Mouse (Mus musculus) hindbrain, embryonic 14.5 days (tissue): ENCODE data around the gene Mfap4. TPM values are rescaled to one million over a fixed set of nuclear protein-coding genes. Genes with fewer than 3 reads are reported as not detected.

Experiments
- ATAC-seq: fragments of 200-750 bp; cut with Nextera tagmentation; 2 replicates; pipeline ENCODE4 v1.8.0; 2017; ENCODE audit warnings: moderate number of reproducible peaks, mild to moderate bottlenecking, moderate TSS enrichment, moderate library complexity; ENCODE audit not compliant: low FRiP score
- DNase-seq: peaks from one replicate; pipeline ENCODE4 v3.0.0-alpha.2; 2015; ENCODE audit warnings: low spot score
- H3K27ac ChIP-seq: fragments of 300-500 bp; sonication (generic); 2 replicates; pipeline ENCODE4 v1.5.1; 2014; ENCODE audit warnings: mild to moderate bottlenecking, moderate library complexity
- H3K27me3 ChIP-seq: fragments of 300-500 bp; sonication (generic); 2 replicates; pipeline ENCODE4 v1.6.1; 2014; ENCODE audit warnings: mild to moderate bottlenecking, low read length, mixed read lengths; ENCODE audit not compliant: control insufficient read depth, insufficient read depth
- H3K36me3 ChIP-seq: fragments of 300-500 bp; sonication (generic); replicated peaks from 2 replicates; pipeline ENCODE4 v1.6.1; 2014; ENCODE audit not compliant: control insufficient read depth, insufficient read depth
- H3K4me1 ChIP-seq: fragments of 300-500 bp; sonication (generic); replicated peaks from 2 replicates; pipeline ENCODE4 v1.6.1; 2014; ENCODE audit warnings: antibody characterized with exemption, low read length, mixed read lengths; ENCODE audit not compliant: control insufficient read depth, insufficient read depth
- H3K4me2 ChIP-seq: fragments of 300-500 bp; sonication (generic); replicated peaks from 2 replicates; pipeline ENCODE4 v1.6.1; 2014; ENCODE audit warnings: mild to moderate bottlenecking, moderate library complexity
- H3K4me3 ChIP-seq: fragments of 300-500 bp; sonication (generic); replicated peaks from 2 replicates; pipeline ENCODE4 v1.5.1; 2014; ENCODE audit warnings: mild to moderate bottlenecking, low read length
- H3K9ac ChIP-seq: fragments of 300-500 bp; sonication (generic); 2 replicates; pipeline ENCODE4 v1.6.1; 2014
- H3K9me3 ChIP-seq: fragments of 300-500 bp; sonication (generic); 2 replicates; pipeline ENCODE4 v1.6.1; 2016; ENCODE audit warnings: low read length; ENCODE audit not compliant: control insufficient read depth
- WGBS: fragments of 180-500 bp; shearing (Covaris S2); extraction: QIAGEN DNeasy Blood & Tissue Kit; methylation state at CpG from one replicate; pipeline ENCODE4 v1.1.7; 2014; 5-methylcytosine and 5-hydroxymethylcytosine counted together
- polyA plus RNA-seq: library from polyadenylated mRNA; unstranded; fragments of >200 nt; fragmentation: Nextera tagmentation; extraction: Ambion mirVana; gene quantifications from 2 replicates; pipeline ENCODE4 v1.2.1, GENCODE M21; 2014

Mfap4 gene
- polyA plus RNA-seq, 1 experiment from 2014 or later: 52.4 TPM

DNA sequence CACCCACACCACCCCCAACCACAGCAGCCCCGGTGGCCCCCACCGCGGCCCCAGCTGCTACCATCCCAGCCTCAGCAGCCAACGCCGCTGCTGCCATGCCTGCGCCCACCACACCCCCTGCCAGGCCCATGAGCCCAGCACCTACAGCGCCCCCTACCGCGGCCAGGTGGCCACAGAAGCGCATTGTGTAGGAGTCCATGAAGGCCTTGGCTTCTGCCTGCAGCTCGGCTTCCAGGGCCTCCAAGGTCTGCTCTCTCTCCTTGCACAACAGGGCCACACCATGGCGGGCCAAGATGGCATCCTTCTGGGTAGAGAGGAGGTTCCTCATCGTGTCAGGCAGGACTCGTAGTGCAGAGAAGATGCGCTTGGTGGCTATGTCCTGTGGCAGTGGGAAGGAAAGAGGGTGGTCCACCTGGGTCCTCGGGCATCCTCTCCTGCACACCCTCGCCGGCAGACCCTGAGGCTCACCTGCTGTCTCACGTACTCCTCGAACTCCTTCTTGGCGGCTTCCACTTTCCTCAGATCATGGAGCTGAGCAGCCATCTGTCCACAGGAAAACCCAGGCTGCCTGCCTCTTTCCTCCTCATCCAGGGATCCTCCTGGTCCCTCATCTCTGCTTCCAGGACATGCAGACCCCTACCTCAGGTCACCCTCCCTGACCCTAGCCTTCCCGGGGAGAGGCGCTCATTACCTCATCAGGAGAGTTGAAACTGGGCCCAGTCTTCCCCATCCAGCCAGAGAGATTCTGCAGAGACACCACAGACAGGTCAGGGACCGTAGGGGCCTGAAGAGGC, 35.5 kb upstream of the Mfap4 start:
- Histone ChIP-seq H3K36me3 (no peaks in the 10 kb centered on the region), H3K4me3 (no peak overlapping the region), H3K4me2 (no peak overlapping the region), H3K27me3 (no peaks in the 10 kb centered on the region), H3K4me1 (peaks cover 34% of the 10 kb centered on the region), H3K9ac (no peak overlapping the region), H3K9me3 (no peaks in the 10 kb centered on the region), H3K27ac (no peak overlapping the region)
- ATAC-seq: no peak
- 74% methylated on average over 24 of the region's 24 CpGs for WGBS
- no peak for DNase-seq

GRCm38 (mm10) chr11:61464071-61464470, 21.2 kb upstream of the Mfap4 start:
- Histone ChIP-seq H3K4me1 (no peaks in the 10 kb centered on the region), H3K9me3 (no peaks in the 10 kb centered on the region), H3K4me2 (no peak overlapping the region), H3K27me3 (no peaks in the 10 kb centered on the region), H3K27ac (no peak overlapping the region), H3K36me3 (no peaks in the 10 kb centered on the region), H3K9ac (no peak overlapping the region), H3K4me3 (no peak overlapping the region)
- ATAC-seq (no peak), DNase-seq (no peak)
- 76% methylated on average over 2 of the region's 2 CpGs for WGBS

DNA sequence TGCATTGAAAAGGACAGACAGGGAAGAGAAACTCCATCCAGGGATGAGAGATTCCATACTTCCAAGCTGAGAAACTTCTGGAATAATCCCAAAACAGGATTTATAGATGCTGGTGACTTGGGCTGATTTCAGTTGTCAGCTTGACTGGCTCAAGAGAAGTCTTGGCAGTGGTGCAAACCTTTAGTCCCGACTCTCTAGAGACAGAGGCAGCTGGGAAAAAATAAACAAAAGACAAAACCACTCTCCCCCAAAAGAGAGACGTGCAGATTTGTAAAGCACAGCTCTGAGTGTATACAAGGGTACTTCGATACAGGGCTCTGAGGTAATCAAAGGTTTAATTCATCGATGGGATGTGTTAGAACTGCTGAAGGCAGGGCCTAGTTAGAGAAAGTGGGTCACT, 19.8 kb upstream of the Mfap4 start:
- ATAC-seq: no peak
- no peaks in the 10 kb centered on the region for H3K27me3 ChIP-seq
- no peak overlapping the region for H3K9ac ChIP-seq
- H3K4me2 ChIP-seq: no peak overlapping the region
- no peaks in the 10 kb centered on the region for H3K36me3 ChIP-seq
- no peak overlapping the region for H3K4me3 ChIP-seq
- no peaks in the 10 kb centered on the region for H3K9me3 ChIP-seq
- H3K27ac ChIP-seq: no peak overlapping the region
- DNase-seq: no peak
- no peaks in the 10 kb centered on the region for H3K4me1 ChIP-seq
- 61% methylated on average over 4 of the region's 4 CpGs for WGBS

DNA sequence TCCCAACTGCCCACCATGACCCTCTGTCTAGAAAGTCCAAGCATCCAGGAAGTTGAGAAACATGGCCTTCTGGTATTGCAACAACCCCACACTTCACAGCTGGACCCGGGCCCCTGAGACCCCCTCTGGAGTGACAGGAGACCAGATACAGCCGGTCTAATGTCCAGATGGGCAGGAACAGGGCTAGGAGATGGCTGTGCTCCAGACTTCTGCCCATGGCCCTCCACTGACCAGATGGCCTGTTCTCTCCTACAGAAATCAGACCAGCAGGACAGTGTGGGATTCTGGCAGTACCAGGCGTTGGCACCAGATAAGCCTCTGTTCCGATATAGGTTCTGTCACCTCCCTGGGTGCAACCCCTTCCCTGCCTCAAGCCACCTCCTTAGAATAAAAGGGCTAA, 16.7 kb upstream of the Mfap4 start:
- H3K4me1 ChIP-seq: no peaks in the 10 kb centered on the region
- H3K27me3 ChIP-seq: no peaks in the 10 kb centered on the region
- H3K27ac ChIP-seq: no peak overlapping the region
- H3K9me3 ChIP-seq: no peaks in the 10 kb centered on the region
- no peak overlapping the region for H3K4me2 ChIP-seq
- no peaks in the 10 kb centered on the region for H3K36me3 ChIP-seq
- no peak overlapping the region for H3K4me3 ChIP-seq
- no peak overlapping the region for H3K9ac ChIP-seq
- DNase-seq (no peak), ATAC-seq (no peak)
- 87% methylated on average over 4 of the region's 4 CpGs for WGBS

- 74% methylated on average over 7 of the region's 7 CpGs for WGBS
- Histone ChIP-seq H3K9me3 (no peaks in the 10 kb centered on the region), H3K4me2 (no peak overlapping the region), H3K9ac (no peak overlapping the region), H3K27ac (no peak overlapping the region), H3K36me3 (no peaks in the 10 kb centered on the region), H3K27me3 (no peaks in the 10 kb centered on the region), H3K4me1 (no peaks in the 10 kb centered on the region), H3K4me3 (no peak overlapping the region)
- ATAC-seq (no peak), DNase-seq (no peak)
These were observed 15.8 kb upstream of the Mfap4 start for GRCm38 (mm10) chr11:61469317-61469917.

DNA sequence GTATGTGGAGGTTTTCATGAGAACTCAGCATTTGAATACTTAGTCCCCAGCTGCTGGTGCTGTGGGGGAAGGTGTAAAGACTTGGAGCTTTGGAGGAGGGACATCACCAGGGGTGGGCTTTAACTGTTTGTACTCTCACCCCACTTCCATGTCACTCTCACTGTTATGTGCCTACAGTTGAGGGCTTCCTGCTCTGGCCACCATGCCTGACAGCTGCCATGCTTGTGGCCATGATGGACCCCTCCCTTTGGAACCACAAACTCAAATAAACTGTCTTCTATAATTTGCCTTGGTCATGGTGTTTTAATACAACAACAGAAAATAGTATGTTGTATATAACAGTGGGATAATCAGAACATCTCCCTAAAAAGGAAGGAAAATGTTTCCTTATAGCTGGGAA, 14.4 kb upstream of the Mfap4 start:
- no peaks in the 10 kb centered on the region for H3K4me1 ChIP-seq
- no peaks in the 10 kb centered on the region for H3K36me3 ChIP-seq
- H3K4me3 ChIP-seq: no peak overlapping the region
- no peaks in the 10 kb centered on the region for H3K9me3 ChIP-seq
- H3K9ac ChIP-seq: no peak overlapping the region
- no peak overlapping the region for H3K4me2 ChIP-seq
- no peak overlapping the region for H3K27ac ChIP-seq
- DNase-seq (no peak), ATAC-seq (no peak)
- no peaks in the 10 kb centered on the region for H3K27me3 ChIP-seq

GRCm38 (mm10) chr11:61473630-61474029, 11.6 kb upstream of the Mfap4 start:
- H3K36me3 ChIP-seq: no peaks in the 10 kb centered on the region
- WGBS: 76% methylated on average over 4 of the region's 4 CpGs
- H3K9me3 ChIP-seq: no peaks in the 10 kb centered on the region
- H3K4me1 ChIP-seq: peaks cover 11% of the 10 kb centered on the region
- ATAC-seq (no peak), DNase-seq (no peak)
- no peak overlapping the region for H3K4me2 ChIP-seq
- H3K9ac ChIP-seq: no peak overlapping the region
- H3K27ac ChIP-seq: no peak overlapping the region
- H3K27me3 ChIP-seq: no peaks in the 10 kb centered on the region
- H3K4me3 ChIP-seq: no peak overlapping the region

DNA sequence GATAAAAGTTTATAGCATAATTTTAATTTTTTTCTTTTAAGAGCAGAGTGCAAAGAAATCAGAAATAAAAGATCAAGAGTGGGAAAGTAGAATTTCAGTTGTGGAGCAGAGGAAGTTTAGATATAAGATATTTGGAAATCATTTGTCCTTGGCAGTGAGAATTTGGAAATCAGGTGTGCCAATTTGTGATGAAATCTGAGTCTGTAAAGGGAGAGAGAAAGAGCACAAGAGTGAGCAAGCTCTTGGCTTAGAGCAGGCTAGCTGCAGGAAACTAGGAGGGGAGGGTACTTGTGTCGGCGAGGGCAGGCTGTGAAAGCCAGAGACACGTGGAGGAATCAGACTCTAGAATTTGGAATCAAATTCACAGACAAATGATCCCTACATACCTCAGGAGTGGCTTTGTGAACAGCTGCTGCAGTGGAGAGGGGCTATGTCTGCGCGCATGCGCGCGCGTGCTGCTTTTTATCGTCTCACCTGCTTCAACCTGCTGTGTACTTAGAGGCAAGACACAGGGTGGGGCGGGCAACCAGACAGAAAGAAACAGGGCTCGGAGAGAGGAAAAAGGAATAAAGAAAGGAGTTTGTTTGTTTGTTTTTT, 8.3 kb upstream of the Mfap4 start:
- 49% methylated on average over 12 of the region's 12 CpGs for WGBS
- H3K9me3 ChIP-seq: no peaks in the 10 kb centered on the region
- H3K9ac ChIP-seq: peak overlapping the region; percentile 21; the same call in 1 of the 2 replicates
- ATAC-seq: no peak
- no peak overlapping the region for H3K27ac ChIP-seq
- H3K4me3 ChIP-seq: no peak overlapping the region
- H3K4me1 ChIP-seq: peaks cover 11% of the 10 kb centered on the region
- peak overlapping the region; percentile 38 for H3K4me2 ChIP-seq
- no peaks in the 10 kb centered on the region for H3K36me3 ChIP-seq
- no peak for DNase-seq
- no peaks in the 10 kb centered on the region for H3K27me3 ChIP-seq

DNA sequence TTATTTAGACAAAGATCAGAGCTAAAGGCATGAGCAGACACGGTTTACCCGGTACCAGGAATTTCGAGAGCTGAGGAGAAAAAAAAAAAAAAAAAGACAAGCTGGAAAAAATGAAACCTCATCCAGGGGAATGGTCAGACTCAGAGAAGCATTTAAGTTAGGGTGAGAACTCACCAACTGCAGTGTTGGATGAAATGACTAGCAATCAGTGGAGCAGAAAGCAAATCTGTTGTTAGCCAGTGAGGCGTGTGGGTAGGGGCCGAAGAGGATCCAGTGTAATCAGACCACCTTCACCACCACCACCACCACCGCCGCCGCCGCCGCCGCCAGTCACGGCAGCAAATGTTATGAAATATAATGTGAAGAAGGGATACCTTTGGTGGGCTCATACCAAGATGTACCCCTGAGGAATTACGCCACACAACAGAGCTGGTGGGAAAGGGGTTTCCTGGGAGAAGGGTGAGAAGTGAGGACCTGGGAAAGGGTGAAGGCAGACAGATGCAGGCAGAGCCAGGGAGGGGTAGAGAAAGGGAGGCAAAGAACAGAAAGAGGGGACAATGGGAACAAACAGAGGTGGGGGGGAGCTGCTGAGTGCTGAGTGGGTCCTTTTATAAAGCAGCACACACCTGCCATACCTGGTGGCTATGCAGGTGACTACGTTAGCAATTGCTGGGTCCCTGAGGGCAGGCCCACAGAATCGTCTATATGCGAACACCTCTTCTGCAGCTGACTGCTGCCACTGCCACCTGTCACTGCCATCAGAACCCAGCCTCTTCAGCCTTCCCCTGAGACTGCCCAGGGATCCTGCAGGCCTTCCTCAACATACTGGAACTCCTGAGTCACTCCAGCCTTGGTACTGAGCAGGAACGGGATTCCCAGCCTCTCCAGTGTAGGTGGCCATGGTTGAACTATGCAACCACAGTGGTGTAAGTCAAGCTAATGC, 7.4 kb upstream of the Mfap4 start:
- H3K9ac ChIP-seq: no peak overlapping the region
- H3K27me3 ChIP-seq: no peaks in the 10 kb centered on the region
- no peaks in the 10 kb centered on the region for H3K36me3 ChIP-seq
- DNase-seq: no peak
- H3K9me3 ChIP-seq: no peaks in the 10 kb centered on the region
- H3K4me1 ChIP-seq: peaks cover 11% of the 10 kb centered on the region
- no peak for ATAC-seq
- no peak overlapping the region for H3K27ac ChIP-seq
- 50% methylated on average over 17 of the region's 17 CpGs for WGBS
- H3K4me3 ChIP-seq: no peak overlapping the region
- H3K4me2 ChIP-seq: peak overlapping the region; percentile 38
